Mouse (Mus musculus) midbrain, embryonic 14.5 days (tissue): Measurements from ENCODE around the gene Ripk3. TPM values are rescaled to one million over a fixed set of nuclear protein-coding genes. Genes with fewer than 3 reads are reported as not detected.
"Not testable (repeated sequence)": the region's sequence is repeated elsewhere in the genome, so short reads cannot be mapped to it uniquely, and the experiment has no call there.

Experiments
- ATAC-seq: fragments of 200-750 bp; cut with Nextera tagmentation; 2 replicates; pipeline ENCODE4 v1.8.0; 2017; ENCODE audit warnings: moderate number of reproducible peaks, moderate library complexity; ENCODE audit not compliant: low FRiP score, low TSS enrichment
- DNase-seq: peaks from one replicate; pipeline ENCODE4 v3.0.0-alpha.2; 2015
- H3K27ac ChIP-seq: fragments of 300-500 bp; sonication (generic); replicated peaks from 2 replicates; pipeline ENCODE4 v1.5.1; 2014; ENCODE audit warnings: mild to moderate bottlenecking, low read depth, low read length, moderate library complexity
- H3K27me3 ChIP-seq: fragments of 300-500 bp; sonication (generic); 2 replicates; pipeline ENCODE4 v1.6.1; 2014; ENCODE audit warnings: low read length, control low read depth, mixed read lengths; ENCODE audit not compliant: control insufficient read depth, insufficient read depth
- H3K36me3 ChIP-seq: fragments of 300-500 bp; sonication (generic); 2 replicates; pipeline ENCODE4 v1.6.1; 2014; ENCODE audit warnings: low read length, control low read depth; ENCODE audit not compliant: control insufficient read depth, insufficient read depth
- H3K4me1 ChIP-seq: fragments of 300-500 bp; sonication (generic); 2 replicates; pipeline ENCODE4 v1.6.1; 2014; ENCODE audit warnings: mild to moderate bottlenecking, antibody characterized with exemption, low read length, control low read depth; ENCODE audit not compliant: control insufficient read depth, insufficient read depth
- H3K4me2 ChIP-seq: fragments of 300-500 bp; sonication (generic); 2 replicates; pipeline ENCODE4 v1.6.1; 2014; ENCODE audit warnings: mild to moderate bottlenecking, low read length, moderate library complexity
- H3K4me3 ChIP-seq: fragments of 300-500 bp; sonication (generic); replicated peaks from 2 replicates; pipeline ENCODE4 v1.5.1; 2014; ENCODE audit warnings: low read depth, low read length
- H3K9ac ChIP-seq: fragments of 300-500 bp; sonication (generic); replicated peaks from 2 replicates; pipeline ENCODE4 v1.6.1; 2014; ENCODE audit warnings: mild to moderate bottlenecking, low read length, moderate library complexity
- H3K9me3 ChIP-seq: fragments of 300-500 bp; sonication (generic); 2 replicates; pipeline ENCODE4 v1.6.1; 2016; ENCODE audit warnings: low read length, control low read depth, mixed read lengths; ENCODE audit not compliant: control insufficient read depth
- WGBS: fragments of 180-500 bp; shearing (Covaris S2); extraction: QIAGEN DNeasy Blood & Tissue Kit; methylation state at CpG from one replicate; pipeline ENCODE4 v1.1.7; 2014; 5-methylcytosine and 5-hydroxymethylcytosine counted together
- polyA plus RNA-seq: library from polyadenylated mRNA; unstranded; fragments of >200 nt; fragmentation: Nextera tagmentation; extraction: Ambion mirVana; gene quantifications from 2 replicates; pipeline ENCODE4 v1.2.1, GENCODE M21; 2014

The Ripk3 gene
- polyA plus RNA-seq, 1 experiment from 2014 or later: 1.8 TPM

GRCm38 (mm10) chr14:55760156-55760555, 28.5 kb downstream of the Ripk3 start:
- peaks cover 37% of the 10 kb centered on the region for H3K27me3 ChIP-seq
- ATAC-seq, H3K9me3 ChIP-seq, H3K4me1 ChIP-seq, H3K27ac ChIP-seq, H3K4me3 ChIP-seq, H3K9ac ChIP-seq: not testable (repeated sequence)
- H3K4me2 ChIP-seq: peak overlapping the region; percentile 32
- H3K36me3 ChIP-seq: peaks cover 13% of the 10 kb centered on the region
- 2% methylated on average over 5 of the region's 6 CpGs for WGBS
- peak; percentile 90 for DNase-seq

DNA sequence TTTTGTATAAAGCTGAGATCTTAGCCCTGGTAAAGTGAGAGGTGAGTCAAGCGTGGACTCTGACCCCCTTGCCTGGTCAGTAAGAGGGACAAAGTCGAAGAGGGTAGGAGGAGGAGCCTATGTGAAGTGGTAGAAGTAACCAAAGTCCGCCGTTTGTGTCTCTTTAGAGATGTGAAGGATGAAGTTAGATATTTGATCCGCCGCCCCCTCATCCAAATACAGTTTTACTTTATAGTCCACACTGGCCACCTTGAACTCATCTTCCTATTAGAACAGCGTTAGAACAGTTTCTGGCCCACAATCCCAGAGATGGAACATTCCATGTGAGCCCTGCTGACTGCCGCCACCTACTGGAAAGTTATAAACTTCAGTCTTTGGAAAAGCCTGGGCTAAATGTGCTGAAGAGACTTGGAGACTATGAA, 30.3 kb downstream of the Ripk3 start, which contains the start of gene Cideb:
Cideb (minus strand) TSS at position 96 of the 422 bp plus-strand sequence.
- Histone ChIP-seq H3K27ac (no peak within 1 kb of the TSS), H3K4me2 (no peak within 1 kb of the TSS), H3K36me3 (peaks cover 31% of the 10 kb centered on the region), H3K4me3 (no peak within 1 kb of the TSS), H3K4me1 (peaks cover 8% of the 10 kb centered on the region; the same call in 1 of the 2 replicates), H3K9me3 (no peaks in the 10 kb centered on the region), H3K27me3 (peaks cover 20% of the 10 kb centered on the region), H3K9ac (no peak within 1 kb of the TSS)
- DNase-seq: peak; percentile 82
- ATAC-seq: no peak
- WGBS: 16% methylated on average over 8 of the region's 8 CpGs

DNA sequence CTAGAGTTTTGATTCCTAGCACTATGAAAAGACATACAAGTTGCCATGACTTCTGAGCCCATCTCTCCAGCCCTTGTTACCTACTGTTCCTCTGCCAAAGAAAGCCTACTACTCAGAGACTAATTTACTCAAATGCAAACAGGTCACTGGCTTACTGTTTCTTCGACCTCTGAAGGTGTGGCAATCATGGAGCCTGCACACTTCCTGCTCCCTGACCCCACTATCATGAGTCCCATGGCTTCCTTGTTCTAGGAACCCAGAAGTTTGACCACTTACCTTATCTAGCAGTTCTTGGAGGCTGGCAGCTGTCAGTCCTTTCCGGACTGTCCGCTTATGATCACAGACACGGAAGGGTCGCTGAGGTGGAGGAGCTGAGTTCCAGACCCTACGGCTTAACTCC, 31.1 kb downstream of the Ripk3 start:
- H3K36me3 ChIP-seq: peaks cover 39% of the 10 kb centered on the region
- no peak for ATAC-seq

GRCm38 (mm10) chr14:55747051-55747847, 41.4 kb downstream of the Ripk3 start:
- ATAC-seq (no peak), DNase-seq (no peak)
- no peak overlapping the region for H3K27ac ChIP-seq
- H3K9me3 ChIP-seq: no peaks in the 10 kb centered on the region
- no peak overlapping the region for H3K4me3 ChIP-seq
- H3K9ac ChIP-seq: no peak overlapping the region
- peak overlapping the region; percentile 90 for H3K4me2 ChIP-seq
- WGBS: 91% methylated on average over 10 of the region's 10 CpGs
- peaks cover 39% of the 10 kb centered on the region for H3K36me3 ChIP-seq
- peaks cover 18% of the 10 kb centered on the region for H3K4me1 ChIP-seq
- H3K27me3 ChIP-seq: no peaks in the 10 kb centered on the region

More for the DNA sequence above, 31.1 kb downstream of the Ripk3 start:
- Histone ChIP-seq H3K9ac (no peak overlapping the region), H3K27me3 (peaks cover 14% of the 10 kb centered on the region), H3K4me2 (no peak overlapping the region), H3K4me1 (peaks cover 8% of the 10 kb centered on the region; the same call in 1 of the 2 replicates), H3K9me3 (no peaks in the 10 kb centered on the region), H3K4me3 (no peak overlapping the region), H3K27ac (no peak overlapping the region)
- DNase-seq: no peak
- 85% methylated on average over 6 of the region's 6 CpGs for WGBS

- H3K27ac ChIP-seq: peak overlapping the region; percentile 32; the same call in 1 of the 2 replicates
- DNase-seq: no peak
- under 1% methylated on average over 31 of the region's 31 CpGs for WGBS
- ATAC-seq: no peak
- H3K36me3 ChIP-seq: peaks cover 30% of the 10 kb centered on the region
- peaks cover 18% of the 10 kb centered on the region for H3K4me1 ChIP-seq
- peak overlapping the region; percentile 71 for H3K9ac ChIP-seq
- H3K9me3 ChIP-seq: no peaks in the 10 kb centered on the region
- no peaks in the 10 kb centered on the region for H3K27me3 ChIP-seq
- peak overlapping the region; percentile 90 for H3K4me2 ChIP-seq
- peak overlapping the region; percentile 85 for H3K4me3 ChIP-seq
Observed at GRCm38 (mm10) chr14:55745861-55746237, 42.8 kb downstream of the Ripk3 start.

GRCm38 (mm10) chr14:55745180-55745860, 43.3 kb downstream of the Ripk3 start, which contains the start of the genes Dhrs1 and Nop9:
TSS of gene Dhrs1 (minus strand) at chr14:55745690.
TSS of gene Nop9 (plus strand) at chr14:55745693.
- Histone ChIP-seq H3K36me3 (peaks cover 27% of the 10 kb centered on the region), H3K27me3 (no peaks in the 10 kb centered on the region), H3K4me3 (peak within 1 kb of the TSS; percentile 85), H3K4me1 (peaks cover 18% of the 10 kb centered on the region), H3K9me3 (no peaks in the 10 kb centered on the region), H3K9ac (peak within 1 kb of the TSS; percentile 71), H3K4me2 (peak within 1 kb of the TSS; percentile 90), H3K27ac (peak within 1 kb of the TSS; percentile 32; the same call in 1 of the 2 replicates)
- peak; percentile 91 for DNase-seq
- 1% methylated on average over 48 of the region's 48 CpGs for WGBS
- peak; percentile 87 for ATAC-seq

- no peak overlapping the region for H3K4me3 ChIP-seq
- no peak overlapping the region; the same call in 1 of the 2 replicates for H3K9ac ChIP-seq
- no peaks in the 10 kb centered on the region for H3K27me3 ChIP-seq
- H3K27ac ChIP-seq: no peak overlapping the region
- H3K4me2 ChIP-seq: peak overlapping the region; percentile 28
- peak; percentile 89 for DNase-seq
- peaks cover 18% of the 10 kb centered on the region for H3K4me1 ChIP-seq
- peaks cover 30% of the 10 kb centered on the region for H3K36me3 ChIP-seq
- H3K9me3 ChIP-seq: no peaks in the 10 kb centered on the region
- ATAC-seq: peak; percentile 59
- WGBS: 24% methylated on average over 10 of the region's 10 CpGs
Observed at GRCm38 (mm10) chr14:55743711-55744110, 45.0 kb downstream of the Ripk3 start.

GRCm38 (mm10) chr14:55737086-55737687, 51.5 kb downstream of the Ripk3 start:
- 87% methylated on average over 9 of the region's 9 CpGs for WGBS

More at GRCm38 (mm10) chr14:55737086-55737687, 51.5 kb downstream of the Ripk3 start:
- Histone ChIP-seq H3K9me3 (no peaks in the 10 kb centered on the region), H3K4me1 (no peaks in the 10 kb centered on the region), H3K4me3 (no peak overlapping the region), H3K9ac (no peak overlapping the region), H3K36me3 (peaks cover 28% of the 10 kb centered on the region), H3K27ac (no peak overlapping the region), H3K27me3 (no peaks in the 10 kb centered on the region), H3K4me2 (no peak overlapping the region)
- DNase-seq (no peak), ATAC-seq (no peak)
